Mouse (Mus musculus): ENCODE data around the gene Gm11562. TPM values are rescaled to one million over a fixed set of nuclear protein-coding genes. Genes with fewer than 3 reads are reported as not detected.
"Not testable (repeated sequence)": the region's sequence is repeated elsewhere in the genome, so short reads cannot be mapped to it uniquely, and the experiment has no call there.

The Gm11562 gene
- polyA plus RNA-seq (2016; fragmentation: Nextera tagmentation; extraction: Ambion mirVana): not detected in 2 replicates

DNA sequence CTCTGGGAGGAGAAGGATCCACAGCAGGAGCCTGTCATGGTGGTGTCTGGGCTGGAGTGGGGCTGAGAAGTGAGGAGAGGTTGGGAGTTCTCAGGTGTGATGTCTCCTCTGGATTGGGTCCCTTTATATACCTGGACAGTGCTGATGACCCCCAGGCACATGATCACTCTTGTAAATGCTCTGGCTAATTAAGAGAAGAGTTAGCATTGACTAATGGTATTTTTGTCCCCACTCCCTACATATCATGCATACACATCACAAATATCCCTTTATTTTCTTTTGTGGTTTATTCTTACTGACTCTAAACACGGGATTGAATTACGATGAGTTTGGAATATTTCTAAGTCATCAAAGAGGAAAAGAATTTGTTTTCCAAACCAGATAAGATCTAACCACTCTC lies at the start of gene Gm11562:
Gene Gm11562, minus strand, starts transcription at position 101 of the 400 bp plus-strand sequence.
- H3K27ac ChIP-seq: no peak within 1 kb of the TSS
- H3K36me3 ChIP-seq: no peaks in the 10 kb centered on the region
- WGBS: 89% methylated on average over 2 of the region's 2 CpGs
- ATAC-seq (ENCODE audit: low FRiP score): no peak
- no peak within 1 kb of the TSS for H3K4me2 ChIP-seq (replicated peaks)
- H3K4me3 ChIP-seq: no peak within 1 kb of the TSS
- no peaks in the 10 kb centered on the region for H3K27me3 ChIP-seq
- no peaks in the 10 kb centered on the region for H3K4me1 ChIP-seq
- H3K9ac ChIP-seq: no peak within 1 kb of the TSS
- H3K9me3 ChIP-seq (replicated peaks): no peaks in the 10 kb centered on the region

- no peaks in the 10 kb centered on the region for H3K4me1 ChIP-seq
- no peaks in the 10 kb centered on the region for H3K9me3 ChIP-seq (replicated peaks)
- H3K27me3 ChIP-seq: no peaks in the 10 kb centered on the region
- no peak within 1 kb of the TSS for H3K4me3 ChIP-seq
- H3K27ac ChIP-seq: no peak within 1 kb of the TSS
- H3K36me3 ChIP-seq: no peaks in the 10 kb centered on the region
- no peak within 1 kb of the TSS for H3K9ac ChIP-seq
- H3K4me2 ChIP-seq (replicated peaks): no peak within 1 kb of the TSS
- ATAC-seq (ENCODE audit: low FRiP score): no peak
Measured at GRCm38 (mm10) chr11:99665860-99666259, 45.6 kb upstream of the Gm11562 start, which contains the start of gene Krtap4-6. TSS of gene Krtap4-6 (minus strand) at chr11:99665960.

GRCm38 (mm10) chr11:99662802-99663201 lies 42.6 kb upstream of the Gm11562 start:
- Histone ChIP-seq H3K4me2 (replicated peaks) (no peak overlapping the region), H3K27ac (no peak overlapping the region), H3K9ac (no peak overlapping the region), H3K27me3 (no peaks in the 10 kb centered on the region), H3K36me3 (no peaks in the 10 kb centered on the region), H3K4me1 (no peaks in the 10 kb centered on the region), H3K4me3 (no peak overlapping the region), H3K9me3 (replicated peaks) (no peaks in the 10 kb centered on the region)
- 85% methylated on average over 10 of the region's 10 CpGs for WGBS
- ATAC-seq (ENCODE audit: low FRiP score): no peak

DNA sequence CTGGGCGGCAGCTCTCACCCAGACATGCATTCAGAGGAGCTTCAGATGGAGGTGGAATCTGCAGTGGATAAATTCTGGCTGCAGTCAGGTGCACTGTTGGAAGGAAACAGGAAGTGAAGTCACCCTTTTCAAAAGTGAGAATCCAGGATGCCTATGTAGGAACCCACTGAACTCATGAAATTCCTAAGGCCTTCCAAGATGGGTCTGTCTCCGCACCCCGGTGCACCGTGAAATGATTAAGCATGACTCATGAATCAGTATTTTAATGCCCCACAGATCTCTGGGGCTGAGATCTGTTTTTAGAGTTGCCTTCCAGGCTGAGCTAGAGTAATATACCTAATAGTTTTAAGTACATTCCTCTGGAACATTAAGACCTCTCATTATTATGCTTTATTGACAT lies 39.0 kb upstream of the Gm11562 start:
- ATAC-seq (ENCODE audit: low FRiP score): no peak
- H3K4me2 ChIP-seq (replicated peaks): no peak overlapping the region
- no peaks in the 10 kb centered on the region for H3K9me3 ChIP-seq (replicated peaks)
- no peaks in the 10 kb centered on the region for H3K36me3 ChIP-seq
- no peak overlapping the region for H3K4me3 ChIP-seq
- no peak overlapping the region for H3K9ac ChIP-seq
- H3K27ac ChIP-seq: no peak overlapping the region
- 89% methylated on average over 4 of the region's 4 CpGs for WGBS
- H3K27me3 ChIP-seq: no peaks in the 10 kb centered on the region
- H3K4me1 ChIP-seq: no peaks in the 10 kb centered on the region

DNA sequence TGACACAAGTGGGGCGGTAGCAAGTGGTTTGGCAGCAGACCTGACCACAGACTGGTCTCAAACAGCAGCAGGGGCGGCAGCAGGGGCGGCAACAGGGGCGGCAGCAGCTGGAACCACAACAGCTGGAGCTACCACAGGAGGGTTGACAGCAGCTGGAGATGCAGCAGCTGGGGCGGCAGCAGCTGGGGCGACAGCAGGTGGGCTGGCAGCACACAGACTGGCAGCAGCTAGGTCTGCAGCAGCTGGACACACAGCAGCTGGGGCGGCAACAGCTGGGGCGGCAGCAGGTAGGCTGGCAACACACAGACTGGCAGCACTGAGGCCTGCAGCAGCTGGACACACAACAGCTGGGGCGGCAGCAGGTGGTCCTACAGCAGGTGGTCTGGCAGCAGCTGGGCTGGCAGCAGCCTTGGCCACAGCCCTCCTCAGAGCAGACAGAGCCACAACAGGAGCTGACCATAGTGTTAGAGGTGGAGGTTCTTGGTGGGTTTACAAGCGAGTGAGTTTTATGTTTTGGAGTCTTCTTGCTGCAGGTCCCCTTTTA lies 38.3 kb upstream of the Gm11562 start, which contains the start of gene Gm11563:
Gene Gm11563, minus strand, starts transcription at position 494 of the 544 bp plus-strand sequence.
- ATAC-seq (ENCODE audit: low FRiP score); H3K4me2 ChIP-seq (replicated peaks); H3K36me3 ChIP-seq; H3K4me3 ChIP-seq; H3K27ac ChIP-seq; H3K4me1 ChIP-seq; H3K27me3 ChIP-seq; H3K9ac ChIP-seq; H3K9me3 ChIP-seq (replicated peaks): not testable (repeated sequence)
- 59% methylated on average over 10 of the region's 10 CpGs for WGBS

DNA sequence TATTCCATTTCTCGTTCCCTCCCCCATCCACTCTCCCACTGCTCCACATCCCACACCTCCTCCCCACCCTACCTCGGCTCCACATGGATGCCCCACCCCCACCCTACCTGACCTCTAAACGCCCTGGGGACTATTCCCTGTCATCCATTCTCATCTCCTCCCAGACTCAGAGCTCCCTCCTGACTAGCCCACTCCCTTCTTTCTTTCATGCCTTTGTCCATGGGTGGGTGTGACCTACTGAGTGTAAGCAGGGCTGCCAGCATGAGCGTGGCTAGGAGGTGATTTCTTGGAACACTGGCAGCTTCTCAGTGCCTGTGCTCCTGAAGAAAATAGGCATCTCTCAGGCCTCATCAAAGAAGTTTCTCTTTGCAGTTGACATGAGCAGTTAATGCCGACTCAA lies 36.8 kb upstream of the Gm11562 start:
- no peaks in the 10 kb centered on the region for H3K36me3 ChIP-seq
- 49% methylated on average over 5 of the region's 5 CpGs for WGBS
- H3K4me1 ChIP-seq: no peaks in the 10 kb centered on the region
- no peak for ATAC-seq (ENCODE audit: low FRiP score)
- H3K4me3 ChIP-seq: no peak overlapping the region
- H3K9ac ChIP-seq: no peak overlapping the region
- no peak overlapping the region for H3K4me2 ChIP-seq (replicated peaks)
- H3K27me3 ChIP-seq: no peaks in the 10 kb centered on the region
- no peaks in the 10 kb centered on the region for H3K9me3 ChIP-seq (replicated peaks)
- no peak overlapping the region for H3K27ac ChIP-seq

GRCm38 (mm10) chr11:99650136-99650535 lies 29.9 kb upstream of the Gm11562 start, which contains the start of gene Gm11555:
TSS of gene Gm11555 (minus strand) at chr11:99650236.
- WGBS: 83% methylated on average over 2 of the region's 2 CpGs
- Histone ChIP-seq H3K36me3 (no peaks in the 10 kb centered on the region), H3K4me3 (no peak within 1 kb of the TSS), H3K27ac (no peak within 1 kb of the TSS), H3K9me3 (replicated peaks) (no peaks in the 10 kb centered on the region), H3K4me1 (no peaks in the 10 kb centered on the region), H3K27me3 (no peaks in the 10 kb centered on the region), H3K4me2 (replicated peaks) (no peak within 1 kb of the TSS), H3K9ac (no peak within 1 kb of the TSS)
- ATAC-seq (ENCODE audit: low FRiP score): no peak

DNA sequence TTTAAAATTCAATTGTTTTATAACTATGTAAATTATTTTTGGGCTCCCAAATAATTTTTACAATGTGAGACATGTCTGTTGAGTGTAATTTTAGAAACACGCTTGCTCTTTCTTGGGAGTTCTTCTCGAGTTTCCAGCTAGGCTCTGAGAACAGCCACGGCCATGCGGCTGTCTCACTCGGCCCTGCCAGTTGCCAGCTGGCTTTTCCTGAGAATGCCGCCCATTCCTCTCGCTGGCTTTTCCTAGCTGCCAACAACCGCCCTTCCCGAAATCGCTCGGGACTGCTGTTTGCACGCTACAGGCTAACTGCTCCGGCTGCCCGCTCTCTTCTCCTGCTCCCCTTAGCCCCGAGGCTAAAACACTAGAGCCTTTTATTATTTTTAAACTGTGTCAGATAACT lies 26.2 kb upstream of the Gm11562 start:
- Histone ChIP-seq H3K9me3 (replicated peaks) (no peaks in the 10 kb centered on the region), H3K27me3 (no peaks in the 10 kb centered on the region), H3K4me3 (no peak overlapping the region), H3K27ac (no peak overlapping the region), H3K4me2 (replicated peaks) (no peak overlapping the region), H3K9ac (no peak overlapping the region), H3K4me1 (no peaks in the 10 kb centered on the region), H3K36me3 (no peaks in the 10 kb centered on the region)
- 91% methylated on average over 15 of the region's 15 CpGs for WGBS
- no peak for ATAC-seq (ENCODE audit: low FRiP score)

DNA sequence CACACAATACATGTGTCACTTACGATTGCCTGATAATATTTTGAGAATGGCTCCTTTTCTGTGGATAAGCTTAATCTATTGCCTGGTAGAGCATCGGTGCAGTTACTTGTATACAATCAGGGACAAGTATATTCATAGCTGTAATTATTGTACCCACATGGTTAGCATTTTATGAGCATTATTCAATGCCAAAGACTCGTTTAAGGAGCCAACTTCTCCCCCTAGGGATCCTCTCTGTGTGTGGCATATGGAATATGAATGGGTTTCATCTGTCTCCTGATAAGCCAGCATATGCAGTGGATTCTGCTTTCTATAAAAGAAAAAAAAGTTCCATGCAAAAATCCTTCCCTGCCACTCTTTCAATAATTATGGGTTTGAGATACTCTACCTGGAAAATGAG lies 24.1 kb upstream of the Gm11562 start:
- ATAC-seq (ENCODE audit: low FRiP score): no peak
- 78% methylated on average over 3 of the region's 3 CpGs for WGBS
- H3K9me3 ChIP-seq (replicated peaks): no peaks in the 10 kb centered on the region
- no peaks in the 10 kb centered on the region for H3K4me1 ChIP-seq
- H3K4me2 ChIP-seq (replicated peaks): no peak overlapping the region
- H3K27ac ChIP-seq: no peak overlapping the region
- H3K36me3 ChIP-seq: no peaks in the 10 kb centered on the region
- no peak overlapping the region for H3K4me3 ChIP-seq
- no peaks in the 10 kb centered on the region for H3K27me3 ChIP-seq
- H3K9ac ChIP-seq: no peak overlapping the region

- not testable (repeated sequence) for H3K4me3 ChIP-seq; H3K9ac ChIP-seq; H3K27me3 ChIP-seq; H3K4me1 ChIP-seq; H3K27ac ChIP-seq; H3K9me3 ChIP-seq (replicated peaks); H3K4me2 ChIP-seq (replicated peaks); ATAC-seq (ENCODE audit: low FRiP score); H3K36me3 ChIP-seq
- WGBS: 81% methylated on average over 9 of the region's 9 CpGs
Measured at GRCm38 (mm10) chr11:99643635-99644139, 23.5 kb upstream of the Gm11562 start, which contains the start of gene Krtap4-7. TSS of gene Krtap4-7 (minus strand) at chr11:99644089.

DNA sequence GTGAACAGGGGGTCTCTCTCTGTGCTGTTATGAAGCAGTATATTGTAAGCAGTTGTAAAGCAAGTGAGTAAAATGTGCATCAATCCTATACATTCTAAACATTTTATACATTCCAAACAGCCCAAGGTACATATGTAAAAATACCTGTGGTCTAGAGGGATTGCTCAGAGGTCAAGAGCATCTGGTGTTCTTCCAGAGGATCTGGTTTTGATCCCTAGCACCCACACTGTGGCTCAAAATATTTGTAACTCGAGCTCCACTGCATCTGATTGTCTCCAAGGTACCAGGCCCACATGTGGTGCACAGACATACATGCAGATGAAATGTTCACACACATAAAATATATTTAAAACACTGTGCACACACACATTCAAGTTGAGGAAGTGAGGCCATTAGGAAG lies 20.7 kb upstream of the Gm11562 start:
- no peak overlapping the region for H3K4me2 ChIP-seq (replicated peaks)
- no peaks in the 10 kb centered on the region for H3K36me3 ChIP-seq
- H3K27me3 ChIP-seq: no peaks in the 10 kb centered on the region
- no peak overlapping the region for H3K27ac ChIP-seq
- no peak overlapping the region for H3K4me3 ChIP-seq
- no peak overlapping the region for H3K9ac ChIP-seq
- 41% methylated on average over 1 of the region's 1 CpGs for WGBS
- H3K4me1 ChIP-seq: no peaks in the 10 kb centered on the region
- no peak for ATAC-seq (ENCODE audit: low FRiP score)
- no peaks in the 10 kb centered on the region for H3K9me3 ChIP-seq (replicated peaks)

- H3K27ac ChIP-seq: no peak overlapping the region
- H3K4me3 ChIP-seq: no peak overlapping the region
- H3K4me2 ChIP-seq (replicated peaks): no peak overlapping the region
- H3K9me3 ChIP-seq (replicated peaks): no peaks in the 10 kb centered on the region
- no peaks in the 10 kb centered on the region for H3K36me3 ChIP-seq
- 76% methylated on average over 1 of the region's 1 CpGs for WGBS
- no peaks in the 10 kb centered on the region for H3K27me3 ChIP-seq
- no peak for ATAC-seq (ENCODE audit: low FRiP score)
- H3K4me1 ChIP-seq: no peaks in the 10 kb centered on the region
- H3K9ac ChIP-seq: no peak overlapping the region
Measured at GRCm38 (mm10) chr11:99637086-99637485, 16.9 kb upstream of the Gm11562 start.

DNA sequence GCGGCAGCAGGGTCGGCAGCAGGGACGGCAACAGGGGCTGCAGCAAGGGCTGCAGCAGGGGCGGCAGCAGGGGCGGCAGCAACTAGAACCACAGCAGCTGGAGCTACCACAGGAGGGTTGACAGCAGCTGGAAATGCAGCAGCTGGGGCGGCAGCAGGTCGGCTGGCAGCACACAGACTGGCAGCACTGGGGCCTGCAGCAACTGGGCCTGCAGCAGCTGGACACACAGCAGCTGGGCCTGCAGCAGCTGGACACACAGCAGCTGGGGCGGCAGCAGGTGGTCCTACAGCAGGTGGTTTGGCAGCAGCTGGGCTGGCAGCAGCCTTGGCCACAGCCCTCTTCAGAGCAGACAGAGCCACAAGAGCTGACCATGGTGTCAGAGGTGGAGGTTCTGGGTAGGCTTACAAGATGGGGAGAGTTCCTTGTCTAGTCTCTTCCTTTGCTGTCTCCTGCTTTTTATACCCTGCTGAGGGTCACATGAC lies 14.5 kb upstream of the Gm11562 start, which contains the start of gene Krtap4-2:
Gene Krtap4-2, minus strand, starts transcription at position 432 of the 482 bp plus-strand sequence.
- ATAC-seq (ENCODE audit: low FRiP score): no peak
- H3K27ac ChIP-seq: no peak within 1 kb of the TSS
- WGBS: 42% methylated on average over 8 of the region's 8 CpGs
- H3K27me3 ChIP-seq: no peaks in the 10 kb centered on the region
- H3K4me2 ChIP-seq (replicated peaks): no peak within 1 kb of the TSS
- H3K4me1 ChIP-seq: no peaks in the 10 kb centered on the region
- H3K9me3 ChIP-seq (replicated peaks): no peaks in the 10 kb centered on the region
- H3K9ac ChIP-seq: no peak within 1 kb of the TSS
- no peaks in the 10 kb centered on the region for H3K36me3 ChIP-seq
- H3K4me3 ChIP-seq: no peak within 1 kb of the TSS
